Mouse (Mus musculus) adrenal gland, adult (tissue): ENCODE measurements around the gene Nlrp3.
A peak's percentile ranks its signal among the peaks of the same experiment; 100 is the strongest.

Experiments used
- DNase-seq, 2 experiments: peaks; one replicate each; pipeline ENCODE4 v3.0.0; 2022 to 2023; ENCODE audit warnings: low spot score in 1 of 2; ENCODE audit not compliant: inconsistent age in 2 of 2

Nlrp3 gene

DNA sequence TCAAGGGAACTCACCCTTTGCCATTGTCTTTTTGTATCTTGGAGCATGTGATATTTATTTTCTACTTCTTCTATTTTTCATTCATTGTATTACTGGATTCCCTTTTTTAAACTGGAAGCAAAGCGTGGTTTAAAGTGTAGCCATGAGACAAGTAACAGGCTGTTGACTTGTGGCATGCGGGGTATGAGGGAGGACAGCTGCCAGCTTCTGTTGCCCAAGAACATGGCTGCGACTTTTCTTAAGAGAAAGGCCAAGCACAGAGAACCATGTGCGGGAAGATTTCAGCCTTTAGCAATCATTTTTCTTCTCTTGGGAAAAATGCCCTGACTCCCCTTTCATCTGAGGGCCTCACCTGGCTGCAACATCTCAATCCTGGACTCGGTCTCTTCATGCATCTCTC is 70.3 kb downstream of the Nlrp3 start:
- no peak for DNase-seq

GRCm38 (mm10) chr11:59614120-59614519 is 72.8 kb downstream of the Nlrp3 start:
- peak; percentile 15 to 61 for DNase-seq
